Mouse (Mus musculus) ES-E14 (cell line): Measurements from ENCODE around the gene Map2k2.

ENCODE experiments used
- CHD2 ChIP-seq: IDR thresholded peaks from 2 replicates; pipeline ENCODE4 v1.6.1; 2014; ENCODE audit warnings: mild to moderate bottlenecking, low read depth, low read length, inconsistent platforms
- HCFC1 ChIP-seq: IDR thresholded peaks from 2 replicates; pipeline ENCODE4 v1.6.1; 2012; ENCODE audit warnings: low read length, inconsistent platforms, borderline replicate concordance; ENCODE audit not compliant: insufficient read depth
- MAFK ChIP-seq: IDR thresholded peaks from 2 replicates; pipeline ENCODE4 v1.6.1; 2014; ENCODE audit warnings: mild to moderate bottlenecking, low read depth, low read length, inconsistent platforms; ENCODE audit not compliant: insufficient read depth
- ZC3H11A ChIP-seq: IDR thresholded peaks from 2 replicates; pipeline ENCODE4 v1.6.1; 2012; ENCODE audit warnings: low read depth, mild to moderate bottlenecking, inconsistent platforms, low read length, borderline replicate concordance
- ZNF384 ChIP-seq: IDR thresholded peaks from 2 replicates; pipeline ENCODE4 v1.6.1; 2012; ENCODE audit warnings: low read depth, low read length, inconsistent platforms

- peak; percentile 64; the same call in 1 of the 2 replicates for TF ChIP-seq HCFC1
- no peak for TF ChIP-seq ZC3H11A
- TF ChIP-seq ZNF384 = no peak
- no peak for TF ChIP-seq CHD2
- TF ChIP-seq MAFK = no peak
These were observed 71.0 kb downstream of the Map2k2 start, which contains the start of gene Eef2 for GRCm38 (mm10) chr10:81176466-81177271.
